Mouse (Mus musculus): ENCODE measurements around the gene Akt1s1.

The Akt1s1 gene

DNA sequence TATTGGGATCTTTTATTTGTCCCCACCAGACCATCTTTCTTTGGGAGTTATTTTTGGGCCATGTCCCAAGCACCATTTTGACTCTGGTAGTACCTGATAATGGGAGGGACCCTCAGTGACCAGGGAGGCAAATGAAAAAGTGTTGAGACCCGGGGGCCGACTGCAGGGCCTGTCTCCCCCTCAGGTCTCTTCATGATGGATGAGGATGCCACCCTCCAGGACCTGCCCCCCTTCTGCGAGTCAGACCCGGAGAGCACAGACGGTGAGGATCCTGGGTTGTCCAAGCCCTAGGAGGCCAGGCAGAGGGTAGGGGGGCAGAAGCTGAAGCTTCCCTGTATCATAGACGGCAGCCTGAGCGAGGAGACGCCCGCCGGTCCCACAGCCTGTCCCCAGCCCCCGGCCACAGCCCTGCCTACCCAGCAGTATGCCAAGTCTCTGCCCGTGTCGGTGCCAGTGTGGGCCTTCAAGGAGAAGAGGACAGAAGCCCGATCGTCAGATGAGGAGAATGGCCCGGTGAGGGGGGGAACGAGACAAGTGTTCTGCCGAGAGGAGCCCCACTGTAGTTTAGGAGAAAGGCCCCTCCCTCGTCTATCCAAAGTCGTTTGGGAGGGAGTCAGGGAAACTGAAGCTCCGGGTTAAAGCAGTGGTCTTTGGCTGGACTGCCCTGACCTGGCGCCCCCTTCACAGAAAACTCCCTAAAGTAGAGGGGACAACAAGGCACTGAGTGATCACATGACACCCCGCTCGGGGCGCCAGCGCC, 5.0 kb downstream of the Akt1s1 start:
- DNase-seq (ENCODE audit: low read depth, low spot score): no peak

- peak; percentile 72 for DNase-seq (ENCODE audit: low read depth, low spot score)
These were observed 5.7 kb downstream of the Akt1s1 start for GRCm38 (mm10) chr7:44854356-44855031.

- no peak for DNase-seq (ENCODE audit: low read depth, low spot score)
These were observed 6.2 kb downstream of the Akt1s1 start for GRCm38 (mm10) chr7:44855036-44855435.

GRCm38 (mm10) chr7:44856265-44856916, 7.6 kb downstream of the Akt1s1 start:
- no peak for DNase-seq (ENCODE audit: low read depth, low spot score)

DNA sequence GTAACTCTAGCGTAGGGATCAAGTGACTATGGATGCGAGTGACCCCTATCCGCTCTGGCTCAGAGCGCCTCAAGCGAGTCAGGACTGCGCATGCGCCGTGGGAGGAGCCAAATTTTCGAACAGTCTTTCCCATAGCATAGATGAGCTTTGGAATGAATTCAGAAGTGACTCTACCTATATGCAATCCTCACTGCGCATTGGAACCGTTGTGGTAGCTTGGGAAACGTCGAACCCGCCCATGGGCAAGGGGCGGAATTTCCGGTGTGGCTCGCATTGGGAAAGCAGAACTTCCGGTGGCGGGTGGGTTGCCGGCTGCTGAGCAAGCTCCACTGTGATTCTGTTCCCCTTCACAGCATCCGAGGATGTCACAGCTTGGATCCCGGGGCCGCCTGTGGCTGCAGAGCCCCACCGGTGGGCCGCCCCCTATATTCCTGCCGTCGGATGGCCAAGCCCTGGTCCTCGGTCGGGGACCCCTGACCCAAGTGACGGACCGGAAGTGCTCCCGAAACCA, 8.3 kb downstream of the Akt1s1 start, which contains the start of gene Pnkp:
Gene Pnkp, plus strand, starts transcription at position 98 of the 511 bp plus-strand sequence.
- DNase-seq (ENCODE audit: low read depth, low spot score): peak; percentile 89

DNA sequence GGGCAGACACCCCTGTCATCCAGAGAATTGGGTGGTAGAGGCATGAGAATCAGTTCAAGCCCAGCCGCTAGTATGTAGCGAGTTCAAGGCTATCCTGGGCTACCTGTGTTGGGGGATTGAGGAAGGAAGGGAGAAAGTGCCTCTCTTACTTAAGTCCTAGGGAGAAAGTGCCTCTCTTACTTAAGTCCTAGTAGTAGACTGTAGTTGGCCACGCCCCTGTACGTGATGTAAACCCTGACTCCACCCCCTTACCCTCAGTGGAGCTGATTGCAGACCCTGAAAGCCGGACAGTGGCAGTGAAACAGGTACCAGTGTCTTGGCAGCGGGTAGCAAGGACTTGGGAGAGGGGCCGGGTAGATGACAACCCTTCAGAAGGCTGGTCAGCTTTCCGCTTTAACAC, 9.1 kb downstream of the Akt1s1 start:
- DNase-seq (ENCODE audit: low read depth, low spot score): no peak

- no peak for DNase-seq (ENCODE audit: low read depth, low spot score)
These were observed 11.1 kb downstream of the Akt1s1 start for GRCm38 (mm10) chr7:44859896-44860295.

- DNase-seq (ENCODE audit: low read depth, low spot score): peak; percentile 83
These were observed 12.0 kb downstream of the Akt1s1 start for GRCm38 (mm10) chr7:44860576-44861428.

- no peak for DNase-seq (ENCODE audit: low read depth, low spot score)
These were observed 12.6 kb downstream of the Akt1s1 start for GRCm38 (mm10) chr7:44861429-44861816.

- DNase-seq (ENCODE audit: low read depth, low spot score): no peak
These were observed 13.6 kb downstream of the Akt1s1 start for GRCm38 (mm10) chr7:44862434-44862833.

DNA sequence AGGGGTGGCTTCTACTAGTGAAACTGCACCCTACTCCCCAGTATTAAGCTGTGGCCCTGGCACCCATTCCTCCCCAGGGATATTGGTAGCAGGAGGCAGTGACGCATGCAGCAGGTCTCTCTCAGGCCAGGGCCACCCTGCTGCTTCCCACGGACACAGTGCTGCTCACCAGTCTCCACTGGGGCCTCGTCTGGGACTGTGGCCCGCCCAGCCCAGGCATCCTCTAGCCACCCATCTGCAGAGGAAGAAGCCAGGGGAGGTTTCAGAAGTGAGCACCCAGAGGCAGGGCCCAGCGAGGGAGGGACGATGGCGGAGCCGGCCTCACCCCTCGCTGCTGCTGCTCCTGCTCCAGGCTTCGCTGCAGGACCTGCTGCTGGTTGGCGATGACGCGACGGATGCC, 14.4 kb downstream of the Akt1s1 start:
- DNase-seq (ENCODE audit: low read depth, low spot score): no peak

DNA sequence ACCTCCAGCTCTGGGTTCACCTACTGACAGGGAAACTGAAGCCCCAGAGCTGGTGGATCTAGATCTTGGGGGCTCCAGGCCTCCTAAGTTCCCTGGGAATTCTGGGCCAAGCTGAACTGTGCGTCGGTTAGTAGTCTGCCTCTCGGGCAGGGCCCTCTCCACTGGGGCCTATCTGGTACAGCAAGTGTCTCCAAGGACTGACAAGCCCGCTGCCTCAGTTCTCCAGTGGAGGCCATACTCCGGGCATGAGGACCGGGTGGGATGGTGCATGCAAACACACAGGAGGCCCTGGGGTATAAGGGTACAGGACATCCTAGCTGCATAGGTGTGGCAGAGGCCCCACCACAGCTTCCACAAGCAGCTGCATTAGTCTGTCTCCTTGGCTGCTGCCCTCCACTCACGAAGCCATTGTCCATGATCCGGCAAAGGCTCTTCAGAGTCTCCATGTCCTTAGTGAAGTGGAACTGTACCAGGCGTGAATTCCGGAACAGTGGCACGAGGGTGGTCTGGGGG, 15.2 kb downstream of the Akt1s1 start:
- DNase-seq (ENCODE audit: low read depth, low spot score): no peak

GRCm38 (mm10) chr7:44864595-44865542, 16.1 kb downstream of the Akt1s1 start:
- DNase-seq (ENCODE audit: low read depth, low spot score): no peak

DNA sequence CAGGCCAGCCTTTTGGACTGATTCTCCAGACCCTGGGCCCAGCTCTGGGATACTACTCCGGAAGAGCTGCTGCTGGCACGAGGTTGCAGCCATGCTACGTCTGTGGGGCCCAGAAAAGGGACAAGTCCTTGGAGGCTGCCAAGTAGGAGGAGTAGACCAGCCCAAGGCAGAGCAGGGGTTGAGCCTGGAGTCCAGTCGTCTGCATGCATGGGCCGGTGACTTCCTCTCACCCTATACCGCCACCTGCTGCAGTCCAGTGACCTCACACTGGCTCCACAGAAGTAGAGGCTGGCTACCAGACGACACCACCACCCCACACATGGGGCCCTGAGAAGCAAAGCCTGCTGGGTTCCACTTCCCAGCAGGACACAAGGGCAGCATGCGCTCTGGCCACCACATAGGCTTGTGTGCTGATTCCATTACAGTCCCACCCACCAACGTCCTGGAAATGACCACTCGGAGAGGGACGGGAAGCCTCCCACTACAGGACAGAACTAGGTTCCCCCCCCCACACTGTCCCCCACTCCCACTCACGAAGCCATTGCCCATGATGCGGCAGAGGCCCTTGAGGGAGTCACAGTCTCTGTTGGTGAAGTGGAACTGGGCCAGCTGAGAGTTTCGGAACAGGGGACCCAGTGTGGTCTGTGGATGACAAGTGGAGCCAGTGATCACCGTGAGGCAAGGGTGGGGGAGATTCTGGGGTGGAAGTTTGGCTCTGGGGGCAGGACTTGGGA, 17.7 kb downstream of the Akt1s1 start:
- DNase-seq (ENCODE audit: low read depth, low spot score): no peak

DNA sequence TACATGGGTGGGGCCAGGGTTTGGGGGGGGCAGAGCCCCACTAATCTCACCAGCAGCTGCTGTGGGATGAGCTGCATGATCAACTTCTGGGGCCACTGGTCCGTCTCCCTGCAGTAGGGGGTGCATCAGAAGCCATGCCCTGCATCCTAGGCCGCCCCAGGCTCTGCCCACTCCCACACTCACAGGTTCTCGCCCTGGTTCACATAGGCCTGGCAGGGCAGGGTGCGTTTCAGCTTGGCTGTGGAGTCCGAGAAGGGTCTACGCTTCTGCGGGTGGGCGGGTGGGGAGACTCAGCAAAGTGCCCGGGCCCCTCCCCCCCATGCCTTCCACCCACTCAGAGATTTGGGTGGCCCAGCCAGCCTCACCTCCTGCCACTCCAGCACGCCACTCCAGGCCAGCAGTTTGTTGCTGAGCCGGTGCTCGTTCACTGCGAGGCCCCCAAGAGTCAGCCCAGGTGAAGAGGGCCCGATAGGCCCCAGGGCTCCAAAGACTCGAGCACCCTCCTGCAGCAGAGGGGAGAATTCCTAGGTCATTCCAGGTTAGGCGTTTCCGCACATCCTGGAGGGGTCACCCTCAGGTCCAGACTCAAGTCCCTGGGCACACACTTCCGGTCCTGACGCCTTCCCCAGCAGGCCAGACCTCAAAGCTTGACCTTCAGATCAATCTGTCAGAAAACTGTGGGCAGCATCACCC, 18.4 kb downstream of the Akt1s1 start:
- no peak for DNase-seq (ENCODE audit: low read depth, low spot score)

DNA sequence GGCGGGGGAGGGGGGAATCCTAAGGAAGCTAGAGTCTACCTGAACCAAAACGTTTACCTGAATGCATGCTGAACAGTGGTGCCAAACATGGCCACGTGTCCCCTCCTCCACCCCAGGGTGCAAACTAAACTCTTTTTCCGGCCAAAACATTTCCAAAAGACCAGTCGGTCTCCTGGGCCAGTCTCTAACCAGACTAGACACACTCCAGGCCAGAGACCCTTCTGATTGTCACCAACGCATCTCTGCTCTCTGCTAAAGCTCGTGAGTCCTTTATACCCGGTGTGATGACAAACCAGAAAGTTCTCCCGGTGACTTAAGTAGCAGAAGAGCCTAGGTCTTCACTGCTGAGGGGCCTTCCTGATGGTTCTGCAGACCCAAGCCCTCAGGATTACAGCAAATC, 19.0 kb downstream of the Akt1s1 start:
- DNase-seq (ENCODE audit: low read depth, low spot score): no peak

GRCm38 (mm10) chr7:44868465-44868864, 19.7 kb downstream of the Akt1s1 start:
- DNase-seq (ENCODE audit: low read depth, low spot score): no peak

DNA sequence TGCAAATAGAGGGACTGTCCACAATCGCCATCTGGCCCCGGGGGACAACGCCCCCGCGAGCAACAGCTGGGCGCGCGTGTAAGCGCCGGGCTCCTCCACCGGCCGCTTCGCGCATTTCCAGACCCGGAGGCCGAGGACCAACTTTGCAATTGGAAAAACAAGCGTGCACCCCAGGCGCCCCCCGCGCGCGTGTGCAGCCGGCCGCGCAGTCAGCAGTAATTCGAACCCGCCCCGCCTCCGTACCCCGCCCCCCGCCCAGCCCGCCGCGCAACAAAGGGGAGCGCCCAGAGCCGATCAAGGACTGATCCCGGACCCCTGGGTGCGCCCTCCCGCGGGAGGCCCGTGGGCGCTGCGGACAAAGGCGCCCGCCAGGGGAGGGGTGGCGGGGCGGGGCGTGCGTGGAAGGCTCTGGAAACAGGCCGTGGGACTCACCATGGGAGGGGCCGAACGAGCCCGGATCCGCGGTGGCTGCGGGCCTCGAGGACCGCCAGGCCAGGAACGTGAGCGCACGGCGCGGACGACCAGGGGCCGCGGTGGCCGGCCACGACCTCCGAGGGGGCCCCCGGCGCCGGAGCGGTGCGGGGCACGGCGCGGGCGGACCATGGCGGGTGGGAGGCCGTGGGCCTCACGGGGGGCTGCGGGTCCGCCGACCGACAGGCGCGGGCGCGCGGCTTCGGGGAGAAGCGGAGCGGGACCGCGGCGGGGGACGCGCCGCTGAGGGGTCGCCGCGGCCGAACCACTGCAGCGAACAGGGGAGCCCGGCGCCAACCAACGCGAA, 20.3 kb downstream of the Akt1s1 start:
- DNase-seq (ENCODE audit: low read depth, low spot score): peak; percentile 73
